Mouse (Mus musculus) mature B cell (primary cell): ENCODE data around the gene Cd34.

Experiments used
- in situ Hi-C: fragments of 300-500 bp; cut with MboI; formaldehyde crosslinking; loops from 2 replicates; pipeline ENCODE4 v1.14.3; 2019

Gene Cd34

GRCm38 (mm10) chr1:194938715-194939114, at the start of gene Cd34:
Gene Cd34, plus strand, starts transcription at chr1:194938819.
- in situ Hi-C loops: no loop called here

DNA sequence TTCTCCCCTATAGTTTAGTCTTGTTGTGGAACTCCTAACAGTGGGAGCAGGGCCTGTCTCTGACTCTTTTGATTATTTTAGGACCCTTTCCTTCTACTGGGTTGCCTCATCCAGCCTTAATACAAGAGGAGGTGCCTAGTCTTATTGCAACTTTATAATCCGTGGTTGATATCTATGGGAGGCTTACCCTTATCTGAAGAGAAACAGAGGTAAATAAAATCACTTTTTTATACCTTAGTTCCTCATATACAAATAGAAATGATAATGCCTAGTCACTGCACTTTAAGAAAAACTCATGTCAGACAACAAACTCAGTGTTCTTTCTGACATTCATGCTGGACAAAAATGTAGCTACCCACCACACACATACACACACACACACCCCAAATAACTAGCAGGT, 44.1 kb upstream of the Cd34 start:
- in situ Hi-C loops: no loop called here

DNA sequence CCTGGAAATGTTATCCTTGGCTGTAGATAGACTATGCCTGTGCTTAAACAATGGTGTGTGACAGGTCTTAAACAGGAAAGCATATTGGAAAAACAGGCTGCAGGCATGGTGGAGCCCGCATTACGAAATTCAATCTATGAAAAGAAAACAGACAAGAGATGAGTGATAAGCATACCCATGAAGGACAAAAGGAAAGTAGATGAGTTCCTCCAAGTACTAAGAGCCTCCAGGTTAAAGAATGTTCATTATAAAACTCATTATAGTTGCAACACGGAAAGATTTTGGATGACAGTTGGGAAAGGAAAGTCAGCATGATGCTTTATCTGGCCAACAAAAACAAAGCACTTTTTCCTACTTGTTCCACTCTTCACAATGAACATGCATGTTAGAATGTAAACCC, 43.3 kb upstream of the Cd34 start:
- in situ Hi-C loops: no loop called here

- in situ Hi-C loops: no loop called here
These were observed 37.5 kb upstream of the Cd34 start for GRCm38 (mm10) chr1:194901075-194901474.

GRCm38 (mm10) chr1:194901826-194902225, 36.8 kb upstream of the Cd34 start:
- in situ Hi-C loops: no loop called here

- in situ Hi-C loops: no loop called here
These were observed 29.7 kb upstream of the Cd34 start for GRCm38 (mm10) chr1:194908956-194909355.

DNA sequence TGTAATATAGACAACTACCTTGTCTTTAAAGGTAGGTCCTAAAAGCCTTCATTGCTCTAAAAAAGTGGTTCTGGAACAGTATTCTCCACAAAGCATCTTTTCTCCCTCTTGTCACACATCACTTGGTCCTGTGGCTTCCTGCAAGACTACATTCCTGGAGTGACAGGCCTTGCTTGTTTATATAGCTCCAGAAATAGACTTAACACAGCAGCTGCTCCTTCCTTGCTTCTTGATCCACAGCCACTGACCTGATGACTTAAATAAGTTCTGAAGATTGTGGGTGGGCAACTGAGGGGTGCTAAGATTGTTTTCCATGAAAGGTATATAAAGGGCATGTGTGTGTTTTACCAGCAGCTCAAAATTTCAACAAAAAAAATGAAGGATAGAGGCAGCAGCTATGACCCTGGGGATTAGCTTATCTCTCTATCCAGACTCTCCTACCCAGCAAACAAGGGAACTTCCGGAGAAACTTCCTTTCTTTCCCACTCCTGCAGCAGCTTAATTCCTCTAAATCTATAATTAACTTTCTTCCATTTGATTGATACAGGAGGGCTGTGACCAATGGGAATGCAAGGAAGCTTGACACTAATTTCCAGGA, 12.8 kb upstream of the Cd34 start:
- in situ Hi-C loops: no loop called here

DNA sequence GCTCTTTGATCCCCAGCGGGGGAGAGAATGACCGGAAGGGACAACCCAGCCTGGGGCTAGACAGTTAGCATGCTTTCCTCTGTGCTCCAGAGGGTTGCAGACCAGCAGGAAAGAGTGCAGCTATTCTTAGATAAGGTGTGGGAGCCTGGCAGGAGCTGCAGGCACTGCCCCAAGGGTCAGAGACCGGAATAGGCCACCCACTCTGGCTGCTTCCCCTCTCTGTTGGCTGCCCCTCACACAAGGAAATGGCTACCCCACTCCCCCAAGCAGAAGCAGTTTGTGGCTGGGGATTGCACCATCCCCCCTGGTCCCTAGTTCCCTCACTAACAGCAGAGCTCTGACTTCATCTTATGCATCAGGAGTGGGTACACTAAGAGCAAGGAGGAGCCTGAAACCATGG, 10.7 kb upstream of the Cd34 start:
- in situ Hi-C loops: no loop called here

DNA sequence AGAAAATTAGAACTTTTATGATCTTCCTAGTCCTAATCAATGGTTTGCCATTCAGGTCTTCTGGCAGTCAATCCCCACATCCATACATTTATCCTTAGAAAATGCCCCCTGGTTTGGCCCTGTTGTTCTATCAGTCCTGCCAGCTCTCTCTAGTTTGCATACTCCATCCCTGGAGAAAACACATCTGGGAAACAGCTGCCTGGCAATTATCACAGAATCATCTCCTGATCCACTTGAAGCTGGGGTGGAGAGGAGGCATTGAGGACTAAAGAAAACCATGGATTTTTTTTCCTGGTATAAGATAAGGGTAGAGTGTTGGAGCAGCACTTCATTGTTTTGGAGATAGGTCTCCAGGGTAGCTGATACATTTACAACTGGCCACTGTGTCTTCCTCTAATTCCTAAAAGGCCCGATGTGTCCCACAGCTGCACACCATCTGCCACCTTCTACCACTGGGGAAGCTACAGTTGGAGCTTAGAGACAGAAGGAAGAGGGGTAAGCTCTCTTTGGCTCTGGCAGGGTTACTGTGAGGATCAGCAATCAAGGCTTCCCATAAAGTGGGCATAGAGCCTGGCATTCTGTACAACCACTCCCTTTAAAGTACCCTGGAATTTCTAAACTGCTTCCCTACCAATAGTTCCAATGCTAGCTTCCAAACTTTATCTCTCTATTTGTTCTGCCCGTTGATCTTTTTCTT, 9.2 kb upstream of the Cd34 start:
- in situ Hi-C loops: no loop called here

- in situ Hi-C loops: no loop called here
These were observed 8.7 kb upstream of the Cd34 start for GRCm38 (mm10) chr1:194929972-194930355.

- in situ Hi-C loops: no loop called here
These were observed 7.9 kb upstream of the Cd34 start for GRCm38 (mm10) chr1:194930706-194931105.

DNA sequence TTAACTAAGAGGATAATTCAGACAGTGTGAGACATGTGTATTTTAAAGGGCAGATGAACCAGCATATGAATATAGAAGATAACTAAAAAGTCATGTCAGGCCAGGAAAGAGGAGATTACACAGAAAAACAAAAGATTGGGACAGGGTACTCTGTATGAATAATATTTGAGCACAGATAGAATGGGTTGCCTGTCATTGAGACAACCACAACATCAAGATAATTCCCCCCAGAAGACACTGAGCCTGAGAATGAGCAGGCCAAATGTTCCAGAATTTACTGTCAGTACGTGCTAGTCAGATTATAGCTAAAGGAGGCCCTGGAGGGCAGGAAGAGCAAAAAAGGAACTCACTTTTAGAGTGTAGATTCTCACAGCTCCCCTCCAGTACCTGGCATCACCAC, 3.3 kb upstream of the Cd34 start:
- in situ Hi-C loops: no loop called here

- in situ Hi-C loops: no loop called here
These were observed 2.9 kb downstream of the Cd34 start for GRCm38 (mm10) chr1:194941528-194941927.

GRCm38 (mm10) chr1:194942912-194943311, 4.3 kb downstream of the Cd34 start:
- in situ Hi-C loops: no loop called here

DNA sequence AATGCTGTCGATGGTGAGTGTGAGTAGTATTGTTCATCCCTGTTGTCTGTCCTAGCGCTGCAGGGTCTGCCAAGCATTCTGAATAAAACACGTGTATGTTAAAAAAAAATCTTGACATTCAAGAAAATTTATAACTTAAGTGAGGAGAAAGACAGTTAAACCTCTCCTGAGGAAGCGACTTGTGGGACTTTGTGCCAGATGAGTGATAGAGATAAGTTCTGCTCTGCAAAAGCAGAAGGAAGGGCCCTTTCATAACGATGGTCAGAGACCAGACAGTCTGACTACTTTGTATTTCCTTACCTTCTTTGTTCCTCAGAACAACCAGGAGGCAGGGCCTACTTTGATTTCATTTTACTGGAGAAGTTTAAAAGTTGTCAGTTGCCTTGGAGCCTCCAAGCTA, 4.9 kb downstream of the Cd34 start:
- in situ Hi-C loops: no loop called here

DNA sequence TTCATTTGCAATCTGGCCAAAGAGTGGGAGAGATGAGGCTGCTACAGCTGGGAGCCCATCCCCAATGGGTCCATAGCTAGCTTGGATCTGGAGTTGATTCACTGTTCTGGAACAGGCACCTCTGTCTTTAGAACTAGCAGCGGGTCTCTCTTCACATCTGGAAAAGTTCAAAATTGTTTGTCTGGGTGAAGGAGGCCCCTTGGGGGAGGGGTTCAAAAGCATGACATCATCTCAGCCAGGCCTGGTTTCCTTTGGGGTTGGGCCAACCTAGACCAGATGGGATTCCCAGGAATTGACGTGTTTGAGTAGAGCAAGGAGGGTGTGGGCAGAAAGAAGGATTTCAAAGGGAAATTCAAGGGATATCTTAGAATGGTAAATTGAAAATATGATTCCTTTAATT, 6.8 kb downstream of the Cd34 start:
- in situ Hi-C loops: no loop called here

GRCm38 (mm10) chr1:194946467-194946866, 7.8 kb downstream of the Cd34 start:
- in situ Hi-C loops: no loop called here

DNA sequence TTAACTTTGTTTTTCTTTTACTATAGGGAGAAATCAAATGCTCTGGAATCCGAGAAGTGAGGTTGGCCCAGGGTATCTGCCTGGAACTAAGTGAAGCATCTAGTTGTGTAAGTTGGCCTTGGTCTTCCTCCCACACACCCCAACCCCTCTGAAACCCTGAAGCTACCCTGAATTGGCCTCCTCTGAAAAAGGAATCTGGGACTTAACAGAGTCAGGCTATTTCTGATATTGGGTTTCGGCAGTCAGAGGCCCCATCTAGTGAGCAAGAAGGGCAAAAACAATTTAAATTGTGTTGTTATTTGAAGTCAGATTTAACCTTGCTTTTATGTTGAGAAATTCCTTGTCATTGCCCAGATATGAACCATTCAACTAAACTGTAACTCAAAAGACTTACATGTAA, 12.3 kb downstream of the Cd34 start:
- in situ Hi-C loops: no loop called here

GRCm38 (mm10) chr1:194952891-194953290, 14.3 kb downstream of the Cd34 start:
- in situ Hi-C loops: no loop called here

- in situ Hi-C loops: no loop called here
These were observed 16.1 kb downstream of the Cd34 start for GRCm38 (mm10) chr1:194954694-194955093.

- in situ Hi-C loops: no loop called here
These were observed 17.1 kb downstream of the Cd34 start for GRCm38 (mm10) chr1:194955749-194956148.

- in situ Hi-C loops: no loop called here
These were observed 18.4 kb downstream of the Cd34 start for GRCm38 (mm10) chr1:194957021-194957420.

- in situ Hi-C loops: no loop called here
These were observed 23.6 kb downstream of the Cd34 start for GRCm38 (mm10) chr1:194962181-194962580.

DNA sequence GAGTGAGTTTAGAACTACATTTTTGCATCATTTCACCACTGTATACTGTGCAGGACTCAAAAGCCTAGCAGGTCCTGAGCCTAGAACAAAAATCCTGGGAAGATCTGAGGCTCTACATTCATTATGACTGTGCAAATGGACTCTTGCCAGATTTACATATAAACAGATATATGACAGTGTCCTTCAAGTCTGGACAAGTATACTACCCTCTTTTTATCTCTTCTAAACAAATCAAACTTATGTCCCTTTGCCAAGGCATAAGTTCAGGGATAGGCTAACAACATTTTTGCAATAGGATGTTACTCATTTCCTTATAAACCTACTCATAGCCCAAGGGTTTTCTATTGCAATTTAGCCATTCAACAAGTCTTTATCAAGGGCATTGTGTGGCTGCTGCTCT, 24.1 kb downstream of the Cd34 start:
- in situ Hi-C loops: no loop called here
